27 mouse cellular contexts compared by ENCODE assay signal in genomic region chr10:103140609-103141008, GRCm38 (mm10).
A peak's percentile ranks its signal among the peaks of the same experiment; 100 is the strongest.
DNase-seq lines count a peak whose midpoint lies in the region; ATAC-seq lines count a peak whose summit lies in the region.
"Had no signal": no experiment of that assay in that cellular context is flagged by ENCODE, and none has a peak within 500 bp of the region (broad histone marks: within the 10 kb centered on the region; RNA-seq: fewer than 3 reads in every experiment).

No protein-coding gene starts in this region.

- no peak for DNase-seq in kidney, postnatal 36 days
- DNase-seq in midbrain, embryonic 11.5 days (ENCODE audit: low spot score, missing footprints) = peak; percentile 77
- no peak for DNase-seq in spleen, postnatal 14 days (ENCODE audit: low spot score in 2 of 2)
- no peak for DNase-seq in urinary bladder, postnatal 10 days (ENCODE audit: low spot score)
- DNase-seq: adrenal gland, adult 2 months; adrenal gland, postnatal 25 days; cerebellum, adult 11-12 months; cerebellum, adult 8-10 months; cerebellum, postnatal 10 days; cerebellum, postnatal 36 days; gastrocnemius, postnatal 10 days; gastrocnemius, postnatal 36 days; heart, adult 2 months; heart, postnatal 14 days; heart, postnatal 4 days had no signal

- 0 out of 2 replicates have a peak overlapping the region, but pooled peaks have one; percentile 21 for H3K4me2 ChIP-seq in kidney, embryonic 14.5 days (replicated peaks; ENCODE audit: low read depth, low read length)
- H3K4me2 ChIP-seq in midbrain, embryonic 11.5 days = no peak overlapping the region
- no peak overlapping the region for H3K4me2 ChIP-seq in midbrain, embryonic 15.5 days
- peak overlapping the region; percentile 45 for H3K4me2 ChIP-seq in embryonic facial prominence, embryonic 13.5 days
- H3K4me2 ChIP-seq: forebrain, embryonic 13.5 days; heart, embryonic 13.5 days; hindbrain, embryonic 14.5 days had no signal

- no peak overlapping the region for H3K9ac ChIP-seq in kidney, embryonic 14.5 days (ENCODE audit: low read depth, low read length)
- no peak overlapping the region for H3K9ac ChIP-seq in midbrain, embryonic 11.5 days (ENCODE audit: low read length)
- H3K9ac ChIP-seq in midbrain, embryonic 15.5 days = no peak overlapping the region
- 0 out of 2 replicates have a peak overlapping the region, but pooled peaks have one; percentile 54 for H3K9ac ChIP-seq in embryonic facial prominence, embryonic 13.5 days
- H3K9ac ChIP-seq: forebrain, embryonic 13.5 days; heart, embryonic 13.5 days; hindbrain, embryonic 14.5 days had no signal

- H3K4me3 ChIP-seq in kidney, embryonic 14.5 days (ENCODE audit: low read length) = no peak overlapping the region
- no peak overlapping the region for H3K4me3 ChIP-seq in midbrain, embryonic 11.5 days (ENCODE audit: low read depth, low read length)
- no peak overlapping the region for H3K4me3 ChIP-seq in midbrain, embryonic 15.5 days
- 0 out of 2 replicates have a peak overlapping the region, but pooled peaks have one; percentile 5 for H3K4me3 ChIP-seq in embryonic facial prominence, embryonic 13.5 days
- H3K4me3 ChIP-seq: forebrain, embryonic 10.5 days; forebrain, embryonic 13.5 days; heart, adult 2 months; heart, embryonic 10.5 days; heart, embryonic 13.5 days had no signal

- no peak overlapping the region for H3K27ac ChIP-seq in kidney, embryonic 14.5 days (ENCODE audit: low read depth, low read length)
- H3K27ac ChIP-seq in midbrain, embryonic 11.5 days (ENCODE audit: low read depth, low read length) = no peak overlapping the region
- no peak overlapping the region for H3K27ac ChIP-seq in midbrain, embryonic 15.5 days
- peak overlapping the region; percentile 83 for H3K27ac ChIP-seq in embryonic facial prominence, embryonic 13.5 days
- H3K27ac ChIP-seq: forebrain, embryonic 10.5 days; forebrain, embryonic 13.5 days; heart, adult 2 months; heart, embryonic 10.5 days; heart, embryonic 13.5 days; hindbrain, embryonic 14.5 days; hindbrain, postnatal 0 days had no signal

- WGBS in kidney, embryonic 14.5 days = 58% methylated on average over 8 of the region's 8 CpGs
- 73% methylated on average over 8 of the region's 8 CpGs for WGBS in midbrain, embryonic 11.5 days
- 82% methylated on average over 8 of the region's 8 CpGs for WGBS in midbrain, embryonic 15.5 days
- WGBS in embryonic facial prominence, embryonic 13.5 days = 30% methylated on average over 8 of the region's 8 CpGs

- no peaks in the 10 kb centered on the region for H3K9me3 ChIP-seq in kidney, embryonic 14.5 days (ENCODE audit: control insufficient read depth, low read length)
- H3K9me3 ChIP-seq in midbrain, embryonic 11.5 days (ENCODE audit: control insufficient read depth, low read length) = no peaks in the 10 kb centered on the region
- no peaks in the 10 kb centered on the region for H3K9me3 ChIP-seq in midbrain, embryonic 15.5 days
- H3K9me3 ChIP-seq in embryonic facial prominence, embryonic 13.5 days = no peaks in the 10 kb centered on the region
- H3K9me3 ChIP-seq: forebrain, embryonic 10.5 days; forebrain, embryonic 13.5 days; heart, embryonic 10.5 days; heart, embryonic 13.5 days had no signal

- H3K27me3 ChIP-seq in kidney, embryonic 14.5 days (ENCODE audit: control insufficient read depth, insufficient read depth, low read length) = no peaks in the 10 kb centered on the region
- H3K27me3 ChIP-seq in midbrain, embryonic 11.5 days (ENCODE audit: control insufficient read depth, insufficient read depth, low read length) = no peaks in the 10 kb centered on the region
- H3K27me3 ChIP-seq in midbrain, embryonic 15.5 days (replicated peaks) = no peaks in the 10 kb centered on the region
- H3K27me3 ChIP-seq in embryonic facial prominence, embryonic 13.5 days = no peaks in the 10 kb centered on the region
- H3K27me3 ChIP-seq: forebrain, embryonic 13.5 days; heart, embryonic 13.5 days had no signal

- H3K4me1 ChIP-seq in kidney, embryonic 14.5 days (ENCODE audit: control insufficient read depth, insufficient read depth, low read length) = no peaks in the 10 kb centered on the region
- H3K4me1 ChIP-seq in midbrain, embryonic 11.5 days (ENCODE audit: control insufficient read depth, insufficient read depth, low read length) = no peaks in the 10 kb centered on the region
- H3K4me1 ChIP-seq in midbrain, embryonic 15.5 days = no peaks in the 10 kb centered on the region
- H3K4me1 ChIP-seq in embryonic facial prominence, embryonic 13.5 days = no peaks in the 10 kb centered on the region
- H3K4me1 ChIP-seq: forebrain, embryonic 10.5 days; forebrain, embryonic 13.5 days; heart, embryonic 10.5 days; heart, embryonic 13.5 days had no signal

- no peak for ATAC-seq in kidney, embryonic 14.5 days (ENCODE audit: low FRiP score, low TSS enrichment)
- no peak for ATAC-seq in midbrain, embryonic 11.5 days (ENCODE audit: low FRiP score)
- no peak for ATAC-seq in midbrain, embryonic 15.5 days (replicated peaks)
- ATAC-seq in embryonic facial prominence, embryonic 13.5 days (ENCODE audit: insufficient number of reproducible peaks, insufficient read depth, low FRiP score, low TSS enrichment, low read depth) = no peak
- ATAC-seq: CD4-positive, CD25-positive, alpha-beta regulatory T cell, adult 4 months; forebrain, embryonic 13.5 days; forebrain, embryonic 16.5 days; hindbrain, postnatal 0 days; inflammation-experienced regulatory T-cells, adult 6 months had no signal

- no peaks in the 10 kb centered on the region for H3K36me3 ChIP-seq in kidney, embryonic 14.5 days (ENCODE audit: control insufficient read depth, insufficient read depth, low read length)
- H3K36me3 ChIP-seq in midbrain, embryonic 11.5 days (ENCODE audit: control insufficient read depth, insufficient read depth, low read length) = no peaks in the 10 kb centered on the region
- H3K36me3 ChIP-seq in midbrain, embryonic 15.5 days (replicated peaks) = no peaks in the 10 kb centered on the region
- H3K36me3 ChIP-seq in embryonic facial prominence, embryonic 13.5 days = no peaks in the 10 kb centered on the region
- H3K36me3 ChIP-seq: forebrain, embryonic 10.5 days; heart, embryonic 10.5 days; heart, embryonic 13.5 days had no signal

Comparison
In these comparisons a context has a peak if more than half of its experiments do, and no peak if none do; other contexts are left out.
1. H3K4me2 ChIP-seq: peak in kidney, embryonic 14.5 days (single experiment) and embryonic facial prominence, embryonic 13.5 days (single experiment); none in midbrain, embryonic 11.5 days (single experiment) and midbrain, embryonic 15.5 days (single experiment).